Mouse (Mus musculus) inflammation-experienced regulatory T-cells (primary cell): ENCODE results near the gene Lurap1. TPM values are rescaled to one million over a fixed set of nuclear protein-coding genes. Genes with fewer than 3 reads are reported as not detected.

ENCODE experiments used
- polyA plus RNA-seq, 2 experiments: library from polyadenylated mRNA; unstranded; fragments of 100-300 nt; shearing (Covaris generic); gene quantifications; one replicate each; pipeline ENCODE4 v1.2.1; 2017

Gene Lurap1
- polyA plus RNA-seq = under 1 TPM; 0.13 to 0.34 TPM

GRCm38 (mm10) chr4:116151238-116151637 lies at the start of gene Lurap1:
TSS of gene Lurap1 (minus strand) at chr4:116151338.

GRCm38 (mm10) chr4:116173072-116173471 lies 21.9 kb upstream of the Lurap1 start, which contains the start of the genes 1700042G07Rik and Gm49337:
TSS of gene 1700042G07Rik (plus strand) at chr4:116173372.
TSS of gene Gm49337 (plus strand) at chr4:116173384.

GRCm38 (mm10) chr4:116167404-116167803 lies 16.3 kb upstream of the Lurap1 start, which contains the start of gene Tspan1:
TSS of gene Tspan1 (minus strand) at chr4:116167601.

GRCm38 (mm10) chr4:116123602-116124519 lies 27.3 kb downstream of the Lurap1 start, which contains the start of the genes Rad54l and Pomgnt1:
TSS of gene Rad54l (minus strand) at chr4:116123690.
TSS of gene Pomgnt1 (plus strand) at chr4:116123840.

Other genes starting within 250 kb of the Lurap1 start
- gene Dmbx1, start 211.4 kb downstream of the Lurap1 start, polyA plus RNA-seq = 1 to 10 TPM in 1 of 2 experiments, under 1 TPM in 1; 0.04 to 2.1 TPM
- gene Faah, start 133.4 kb downstream of the Lurap1 start, polyA plus RNA-seq = 100 to 1,000 TPM; 126 to 198 TPM
- gene Nsun4, start 97.5 kb downstream of the Lurap1 start, polyA plus RNA-seq = 10 to 100 TPM; 23.5 to 25.0 TPM
- 100 to 1,000 TPM; 365 to 424 TPM for gene Uqcrh, start 76.3 kb downstream of the Lurap1 start, polyA plus RNA-seq
- 10 to 100 TPM; 38.4 to 39.0 TPM for gene Lrrc41, start 76.1 kb downstream of the Lurap1 start, polyA plus RNA-seq
- 1 to 10 TPM; 2.5 to 4.4 TPM for gene Rad54l, start 27.6 kb downstream of the Lurap1 start, polyA plus RNA-seq
- 10 to 100 TPM; 27.6 to 41.3 TPM for gene Pomgnt1, start 27.5 kb downstream of the Lurap1 start, polyA plus RNA-seq
- under 1 TPM in 1 of 2 experiments, not detected in 1; 0.32 TPM for gene Tspan1, start 16.3 kb upstream of the Lurap1 start, polyA plus RNA-seq
- not detected for gene 1700042G07Rik, start 22.0 kb upstream of the Lurap1 start, polyA plus RNA-seq
- not detected for gene Gm49337, start 22.0 kb upstream of the Lurap1 start, polyA plus RNA-seq
- 1 to 10 TPM; 3.8 to 5.7 TPM for gene Pik3r3, start 70.3 kb upstream of the Lurap1 start, polyA plus RNA-seq